Mouse (Mus musculus): ENCODE measurements at regions not wholly inside any gene's neighbourhood (a gene's known extent, or its start where the extent isn't known, plus 50 kb on each side); places are given as distances from the start of the nearest gene placed in this dataset.

DNA sequence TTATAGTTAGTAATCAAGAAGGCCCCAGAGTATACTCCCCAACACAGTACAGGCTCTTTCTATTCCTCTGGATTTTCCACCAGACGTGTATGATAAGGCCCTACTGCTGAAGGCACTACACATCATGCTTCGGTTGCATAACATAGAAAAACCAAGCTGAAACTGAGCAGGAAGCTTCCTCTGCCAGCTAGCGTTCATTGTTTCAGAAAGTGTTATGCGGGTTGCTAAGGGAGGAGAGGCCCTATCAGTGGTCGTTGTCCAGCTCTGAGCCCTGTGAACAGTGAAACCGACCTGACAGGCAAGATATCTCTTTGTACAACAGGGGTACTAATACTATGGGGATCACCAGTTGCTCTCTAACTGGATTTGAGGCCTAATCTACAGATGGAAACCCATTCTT lies 118.9 kb upstream of the Serpine2 start:
- Histone ChIP-seq H3K9ac (ENCODE audit: control insufficient read depth, low read depth, low read length, poor library complexity, severe bottlenecking) (no peak overlapping the region), H3K27me3 (ENCODE audit: control insufficient read depth in 1 of 2, insufficient read depth in 2 of 2, low read length in 2 of 2) (no peaks in the 10 kb centered on the region), H3K4me3 (ENCODE audit: control insufficient read depth in 1 of 2, insufficient read depth in 1 of 2, low read depth in 2 of 2, low read length in 2 of 2) (no peak overlapping the region), H3K9me3 (replicated peaks; ENCODE audit: insufficient read depth, low read length) (no peaks in the 10 kb centered on the region), H3K79me2 (ENCODE audit: control insufficient read depth, insufficient read depth, low read length, poor library complexity) (no peaks in the 10 kb centered on the region), H3K4me1 (ENCODE audit: control insufficient read depth in 1 of 2, insufficient read depth in 2 of 2, low read length in 2 of 2) (no peaks in the 10 kb centered on the region), H3K36me3 (ENCODE audit: control insufficient read depth in 1 of 2, insufficient read depth in 2 of 2, low read length in 2 of 2) (no peaks in the 10 kb centered on the region), H3K27ac (ENCODE audit: control insufficient read depth, low read depth, low read length) (no peak overlapping the region)
- TF ChIP-seq JUND (IDR thresholded peaks at IDR 0.05; ENCODE audit: low read depth, low read length), result no peak
- no peak for TF ChIP-seq USF1 (IDR thresholded peaks at IDR 0.05; ENCODE audit: low read depth, low read length)
- TF ChIP-seq TBP (IDR thresholded peaks at IDR 0.05; ENCODE audit: low read depth, low read length), result no peak
- no peak for TF ChIP-seq TCF12 (IDR thresholded peaks at IDR 0.05; ENCODE audit: low read depth, low read length)
- no peak for TF ChIP-seq USF2 (IDR thresholded peaks at IDR 0.05; ENCODE audit: borderline replicate concordance in 1 of 2, insufficient read depth in 1 of 2, low read depth in 1 of 2, low read length in 2 of 2)
- TF ChIP-seq POLR2AphosphoS2 (IDR thresholded peaks at IDR 0.05; ENCODE audit: low read length), result no peak
- TF ChIP-seq KAT2A (conservative IDR thresholded peaks at IDR 0.05; ENCODE audit: low read depth, low read length), result no peak
- TF ChIP-seq CHD2 (IDR thresholded peaks at IDR 0.05; ENCODE audit: low read length), result no peak
- TF ChIP-seq MAX (IDR thresholded peaks at IDR 0.05; ENCODE audit: low read length), result no peak
- no peak for TF ChIP-seq E2F4 (IDR thresholded peaks at IDR 0.05; ENCODE audit: borderline replicate concordance, low read depth, low read length)
- no peak for TF ChIP-seq SIN3A (IDR thresholded peaks at IDR 0.05; ENCODE audit: low read length)
- no peak for TF ChIP-seq ETS1 (IDR thresholded peaks at IDR 0.05; ENCODE audit: low read depth, low read length)
- TF ChIP-seq ZMIZ1 (IDR thresholded peaks at IDR 0.05; ENCODE audit: low read depth, low read length), result no peak
- no peak for TF ChIP-seq MEF2A (IDR thresholded peaks at IDR 0.05; ENCODE audit: extremely low read depth, insufficient replicate concordance, low read depth, low read length, poor library complexity, severe bottlenecking)
- no peak for TF ChIP-seq GABPA (IDR thresholded peaks at IDR 0.05; ENCODE audit: low read depth, low read length)
- no peak for TF ChIP-seq CHD1 (IDR thresholded peaks at IDR 0.05; ENCODE audit: low read depth, low read length)
- TF ChIP-seq MXI1 (IDR thresholded peaks at IDR 0.05; ENCODE audit: low read depth, low read length), result no peak
- TF ChIP-seq BHLHE40 (IDR thresholded peaks at IDR 0.05; ENCODE audit: borderline replicate concordance, low read depth, low read length), result no peak
- no peak for TF ChIP-seq ZKSCAN1 (IDR thresholded peaks at IDR 0.05; ENCODE audit: low read depth, low read length)
- no peak for TF ChIP-seq RCOR1 (IDR thresholded peaks at IDR 0.05; ENCODE audit: low read depth, low read length)
- no peak for DNase-seq (ENCODE audit: low read depth, low spot score)

DNA sequence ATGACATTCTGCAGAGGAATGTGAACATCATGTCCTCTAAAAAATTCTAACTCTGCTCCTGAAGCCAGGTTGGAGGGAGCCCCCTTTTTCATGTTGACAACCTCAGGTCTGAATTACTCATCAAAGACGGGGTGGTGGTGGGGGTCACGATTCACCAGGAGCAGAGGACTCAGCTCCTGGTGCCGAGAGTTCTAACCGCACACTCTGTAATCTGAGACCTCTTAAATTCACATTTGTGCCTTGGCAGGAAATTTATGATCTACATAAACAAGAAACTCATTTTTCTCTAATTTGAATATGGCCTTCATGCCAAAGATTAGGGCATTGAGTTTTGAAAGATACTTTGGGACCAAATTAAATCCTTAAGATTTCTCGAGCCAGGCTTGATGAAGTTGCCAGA lies 117.2 kb upstream of the Serpine2 start:
- TF ChIP-seq BHLHE40 (IDR thresholded peaks at IDR 0.05; ENCODE audit: borderline replicate concordance, low read depth, low read length) (no peak), ZMIZ1 (IDR thresholded peaks at IDR 0.05; ENCODE audit: low read depth, low read length) (no peak), USF2 (IDR thresholded peaks at IDR 0.05; ENCODE audit: borderline replicate concordance in 1 of 2, insufficient read depth in 1 of 2, low read depth in 1 of 2, low read length in 2 of 2) (no peak), SMC3 (IDR thresholded peaks at IDR 0.05; ENCODE audit: low read depth, low read length) (no peak), USF1 (IDR thresholded peaks at IDR 0.05; ENCODE audit: low read depth, low read length) (no peak), TCF12 (IDR thresholded peaks at IDR 0.05; ENCODE audit: low read depth, low read length) (no peak), TAL1 (IDR thresholded peaks at IDR 0.05; ENCODE audit: low read length) (no peak), SIN3A (IDR thresholded peaks at IDR 0.05; ENCODE audit: low read length) (no peak), ZKSCAN1 (IDR thresholded peaks at IDR 0.05; ENCODE audit: low read depth, low read length) (no peak), POLR2A (IDR thresholded peaks at IDR 0.05; ENCODE audit: control insufficient read depth in 1 of 2, insufficient read depth in 1 of 2, low read depth in 1 of 2, low read length in 2 of 2, poor library complexity in 1 of 2) (no peak), MXI1 (IDR thresholded peaks at IDR 0.05; ENCODE audit: low read depth, low read length) (no peak), POLR2AphosphoS2 (IDR thresholded peaks at IDR 0.05; ENCODE audit: low read length) (no peak), TBP (IDR thresholded peaks at IDR 0.05; ENCODE audit: low read depth, low read length) (no peak), KAT2A (conservative IDR thresholded peaks at IDR 0.05; ENCODE audit: low read depth, low read length) (no peak), CHD1 (IDR thresholded peaks at IDR 0.05; ENCODE audit: low read depth, low read length) (no peak), MAFK (IDR thresholded peaks at IDR 0.05; ENCODE audit: borderline replicate concordance, low read depth, low read length) (no peak), RAD21 (IDR thresholded peaks at IDR 0.05; ENCODE audit: low read depth, low read length) (no peak)
- Histone ChIP-seq H3K36me3 (ENCODE audit: control insufficient read depth in 1 of 2, insufficient read depth in 2 of 2, low read length in 2 of 2) (no peaks in the 10 kb centered on the region), H3K9ac (ENCODE audit: control insufficient read depth, low read depth, low read length, poor library complexity, severe bottlenecking) (no peak overlapping the region), H3K4me3 (ENCODE audit: control insufficient read depth in 1 of 2, insufficient read depth in 1 of 2, low read depth in 2 of 2, low read length in 2 of 2) (no peak overlapping the region), H3K9me3 (replicated peaks; ENCODE audit: insufficient read depth, low read length) (no peaks in the 10 kb centered on the region), H3K27ac (ENCODE audit: control insufficient read depth, low read depth, low read length) (no peak overlapping the region), H3K79me2 (ENCODE audit: control insufficient read depth, insufficient read depth, low read length, poor library complexity) (no peaks in the 10 kb centered on the region), H3K4me1 (ENCODE audit: control insufficient read depth in 1 of 2, insufficient read depth in 2 of 2, low read length in 2 of 2) (no peaks in the 10 kb centered on the region), H3K27me3 (ENCODE audit: control insufficient read depth in 1 of 2, insufficient read depth in 2 of 2, low read length in 2 of 2) (no peaks in the 10 kb centered on the region)
- no peak for DNase-seq (ENCODE audit: low read depth, low spot score)

All from MEL (cell line).